Mouse (Mus musculus): ENCODE data around the gene Asna1.

Gene Asna1

DNA sequence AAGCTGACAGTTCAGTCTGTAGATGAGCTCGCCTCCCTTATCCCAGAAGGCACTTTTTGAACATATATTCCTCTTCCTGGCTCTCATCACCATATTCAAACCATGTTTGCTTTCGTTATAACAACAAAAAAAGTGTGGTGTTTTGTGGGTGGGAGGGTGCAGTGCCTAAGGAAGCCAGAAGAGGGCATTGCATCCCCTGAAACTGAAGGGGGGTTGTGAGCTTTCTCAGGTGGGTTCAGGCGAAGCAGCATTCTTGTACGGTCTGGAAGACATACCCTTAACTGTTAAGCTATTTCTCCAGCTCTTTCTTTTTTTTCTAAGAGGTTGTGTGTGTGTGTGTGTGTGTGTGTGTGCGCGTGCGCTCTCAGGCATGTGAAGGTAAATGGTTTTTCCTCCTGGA lies 49.6 kb downstream of the Asna1 start:
- no peak for DNase-seq (ENCODE audit: low read depth, low spot score)

- no peak for DNase-seq (ENCODE audit: low read depth, low spot score)
These were observed 50.4 kb downstream of the Asna1 start for GRCm38 (mm10) chr8:84974543-84975142.

GRCm38 (mm10) chr8:84973803-84974542 lies 51.1 kb downstream of the Asna1 start:
- DNase-seq (ENCODE audit: low read depth, low spot score) = no peak

- no peak for DNase-seq (ENCODE audit: low read depth, low spot score)
These were observed 52.0 kb downstream of the Asna1 start for GRCm38 (mm10) chr8:84973079-84973478.

DNA sequence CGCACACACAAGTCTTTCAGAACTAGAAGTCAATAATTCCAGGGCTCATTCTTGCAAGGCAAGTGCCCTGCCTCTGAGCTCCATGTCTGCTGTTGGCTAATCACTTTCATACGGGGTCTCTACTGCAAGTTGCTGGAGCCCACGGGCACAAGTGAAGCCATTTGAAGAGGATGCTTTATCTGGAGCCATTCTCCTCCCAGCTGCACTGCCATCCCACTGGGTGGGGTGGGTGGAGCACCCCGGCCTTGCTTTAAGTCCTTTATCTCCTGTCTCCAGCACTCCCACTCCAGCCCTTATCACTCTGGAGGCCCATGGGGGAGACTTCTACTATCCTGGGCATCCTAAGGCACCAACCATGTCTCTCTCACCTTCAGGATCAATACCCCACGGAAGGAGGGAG lies 54.2 kb downstream of the Asna1 start:
- DNase-seq (ENCODE audit: low read depth, low spot score) = peak; percentile 91

GRCm38 (mm10) chr8:84970135-84970790 lies 54.8 kb downstream of the Asna1 start:
- peak; percentile 44 for DNase-seq (ENCODE audit: low read depth, low spot score)

DNA sequence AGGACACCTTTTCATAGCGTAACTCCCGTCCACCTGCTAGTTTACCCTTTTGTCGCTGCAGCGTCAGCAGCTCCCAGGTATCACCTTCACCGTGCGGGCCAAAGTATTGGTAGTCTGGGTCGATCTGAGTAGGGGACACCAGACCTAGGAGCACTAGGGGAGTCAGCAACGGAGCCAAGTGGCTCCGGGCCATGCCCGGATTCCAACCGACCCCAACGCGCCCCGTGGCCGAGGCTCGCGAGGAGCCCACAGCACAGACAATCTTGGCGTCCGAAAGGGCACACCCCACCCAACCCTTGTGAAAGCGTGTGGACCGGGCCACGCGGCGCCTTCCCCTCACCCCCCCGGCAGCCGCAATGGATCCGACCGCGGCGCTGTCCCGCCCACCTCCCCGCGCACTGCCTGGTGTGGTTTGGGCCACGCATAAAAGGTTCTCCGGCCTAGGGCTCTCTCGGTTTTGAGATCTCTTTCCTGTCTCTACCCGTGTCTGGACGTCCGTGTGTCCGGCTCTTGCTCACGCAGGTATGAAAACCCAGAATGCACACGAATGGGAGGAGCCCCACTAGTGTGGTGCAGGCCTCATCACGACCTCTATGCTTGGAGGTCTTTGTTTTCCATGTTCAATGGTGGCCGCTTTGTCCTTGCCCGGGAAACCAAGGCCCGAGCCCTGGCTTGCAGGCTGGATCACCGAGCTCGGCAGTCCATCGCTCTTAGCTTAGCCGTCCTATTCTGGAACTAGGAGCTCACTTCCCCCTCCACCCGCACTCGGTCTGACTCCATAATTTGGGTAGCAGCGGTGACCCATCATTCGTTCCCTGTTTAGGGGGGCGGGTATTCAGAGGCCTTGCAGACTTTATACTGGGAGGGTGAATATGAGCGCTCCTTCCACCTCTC lies 55.6 kb downstream of the Asna1 start, which contains the start of the genes Gm49661, Prdx2 and Rnaseh2a:
Gene Gm49661 (minus strand): TSS at position 193 of the 894 bp plus-strand sequence.
Gene Prdx2 (plus strand): TSS at position 347 of the 894 bp plus-strand sequence.
Gene Rnaseh2a (minus strand): TSS at position 527 of the 894 bp plus-strand sequence.
- DNase-seq (ENCODE audit: low read depth, low spot score) = peak; percentile 86

DNA sequence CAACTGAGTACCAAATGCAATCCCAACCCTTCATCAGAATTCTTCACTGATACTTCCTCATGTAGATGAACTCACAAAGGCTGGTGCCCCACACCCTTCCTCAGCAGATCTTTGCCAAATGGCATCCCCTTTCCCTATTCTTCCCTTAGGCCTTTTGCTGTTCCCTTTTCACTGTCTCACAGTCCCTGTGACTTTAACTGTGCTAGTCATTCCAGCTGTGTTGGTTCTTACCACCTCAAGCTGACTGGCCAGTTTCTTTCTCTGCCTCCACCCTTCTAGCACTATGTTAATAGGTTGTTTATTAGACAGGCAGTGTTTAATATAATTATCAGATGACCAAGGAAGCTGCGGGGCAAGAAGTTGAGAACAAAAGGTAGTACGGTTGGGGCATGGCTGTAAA lies 56.4 kb downstream of the Asna1 start:
- peak; percentile 48 for DNase-seq (ENCODE audit: low read depth, low spot score)

Measured in c-Kit-negative CD71-positive TER-119-positive erythroid progenitor cells, embryonic 14.5 days (primary cell).